In genomic region chr2:60037011-60037551, GRCm38 (mm10) we compare ENCODE assay signal across 8 mouse cellular contexts.
DNase-seq lines count a peak whose midpoint lies in the region; ATAC-seq and TF ChIP-seq lines count a peak whose summit lies in the region.

No protein-coding gene starts in this region.

- H3K9ac ChIP-seq in heart, embryonic 11.5 days (ENCODE audit: low read depth, low read length), result peak overlapping the region; percentile 65
- H3K9ac ChIP-seq in liver, adult 2 months (ENCODE audit: low read depth, low read length), result peak overlapping the region; percentile 3
- peak overlapping the region; percentile 65 for H3K9ac ChIP-seq in midbrain, embryonic 16.5 days (ENCODE audit: low read depth, low read length)

- no peak for TF ChIP-seq CTCF in liver, adult 2 months (IDR thresholded peaks at IDR 0.05; ENCODE audit: low read depth, low read length)

- H3K4me1 ChIP-seq in heart, embryonic 11.5 days (ENCODE audit: control insufficient read depth, insufficient read depth, low read length), result peaks cover 6% of the 10 kb centered on the region; the same call in 1 of the 2 replicates
- no peaks in the 10 kb centered on the region; the same call in 1 of the 2 replicates for H3K4me1 ChIP-seq in liver, adult 2 months (ENCODE audit: control insufficient read depth, insufficient read depth, low read length)
- 0 out of 2 replicates have a peak, but pooled peaks cover 2% of the 10 kb centered on the region for H3K4me1 ChIP-seq in midbrain, embryonic 16.5 days (ENCODE audit: control insufficient read depth, insufficient read depth, low read length)

- H3K27ac ChIP-seq in heart, embryonic 11.5 days (ENCODE audit: low read depth, low read length), result peak overlapping the region; percentile 50
- H3K27ac ChIP-seq in liver, adult 2 months (replicated peaks; ENCODE audit: insufficient read depth, low read depth, low read length), result no peak overlapping the region
- peak overlapping the region; percentile 80 for H3K27ac ChIP-seq in midbrain, embryonic 16.5 days (ENCODE audit: low read length)

- no peaks in the 10 kb centered on the region for H3K9me3 ChIP-seq in heart, embryonic 11.5 days (replicated peaks; ENCODE audit: control insufficient read depth, low read length)
- H3K9me3 ChIP-seq in midbrain, embryonic 16.5 days (replicated peaks; ENCODE audit: control insufficient read depth, low read length, poor library complexity, severe bottlenecking), result no peaks in the 10 kb centered on the region

- no peak for TF ChIP-seq POLR2A in liver, adult 2 months (IDR thresholded peaks at IDR 0.05; ENCODE audit: extremely low read depth, insufficient read depth, low read length)

- H3K4me3 ChIP-seq in heart, embryonic 11.5 days (ENCODE audit: low read depth, low read length), result peak overlapping the region; percentile 42
- H3K4me3 ChIP-seq in liver, adult 2 months (ENCODE audit: insufficient read depth, low read depth, low read length), result peak overlapping the region; percentile 51
- H3K4me3 ChIP-seq in midbrain, embryonic 16.5 days (ENCODE audit: low read depth, low read length), result peak overlapping the region; percentile 47

- H3K36me3 ChIP-seq in heart, embryonic 11.5 days (ENCODE audit: control insufficient read depth, insufficient read depth, low read length), result no peaks in the 10 kb centered on the region
- no peaks in the 10 kb centered on the region for H3K36me3 ChIP-seq in liver, adult 2 months (ENCODE audit: control insufficient read depth, insufficient read depth, low read length)
- H3K36me3 ChIP-seq in midbrain, embryonic 16.5 days (ENCODE audit: control insufficient read depth, insufficient read depth, low read length), result no peaks in the 10 kb centered on the region

- H3K27me3 ChIP-seq in heart, embryonic 11.5 days (ENCODE audit: control insufficient read depth, insufficient read depth, low read length), result no peaks in the 10 kb centered on the region
- H3K27me3 ChIP-seq in liver, adult 2 months (ENCODE audit: control insufficient read depth, insufficient read depth, low read length), result no peaks in the 10 kb centered on the region
- no peaks in the 10 kb centered on the region for H3K27me3 ChIP-seq in midbrain, embryonic 16.5 days (ENCODE audit: control insufficient read depth, insufficient read depth, low read depth, low read length)

- H3K79me2 ChIP-seq in liver, adult 2 months (ENCODE audit: control insufficient read depth, insufficient read depth, low read length), result peaks cover 3% of the 10 kb centered on the region; the same call in 1 of the 2 replicates

- no peak for ATAC-seq in heart, embryonic 11.5 days (replicated peaks; ENCODE audit: insufficient number of reproducible peaks, low FRiP score, low TSS enrichment)
- peak; percentile 77; the same call in 1 of the 2 replicates for ATAC-seq in midbrain, embryonic 16.5 days

- H3K4me2 ChIP-seq in heart, embryonic 11.5 days, result peak overlapping the region; percentile 70
- H3K4me2 ChIP-seq in midbrain, embryonic 16.5 days (ENCODE audit: low read length), result peak overlapping the region; percentile 76

- DNase-seq in A20 (ENCODE audit: low read depth, low spot score) (peak; percentile 76), ZHBTc4 (ENCODE audit: low read depth, low spot score) (peak; percentile 36)
- DNase-seq in embryo, embryonic 10.5 days (ENCODE audit: low spot score), result peak; percentile 82
- DNase-seq in kidney, adult 9 months, result peak; percentile 65
- peak; percentile 65 for DNase-seq in liver, adult 2 months (ENCODE audit: extremely low read depth, low read depth, low spot score)
- DNase-seq in testis, postnatal 14 days (ENCODE audit: low spot score), result peak; percentile 24

- WGBS in heart, embryonic 11.5 days (ENCODE audit: insufficient replicate concordance), result 22% methylated on average over 19 of the region's 19 CpGs
- WGBS in liver, adult 2 months, result 6% methylated on average over 19 of the region's 19 CpGs
- WGBS in midbrain, embryonic 16.5 days, result 5% methylated on average over 19 of the region's 19 CpGs

Comparison
In these comparisons a context has a peak if more than half of its experiments do, and no peak if none do; other contexts are left out.
1. DNase-seq: peak in every context shown above with its lines; median percentile 82 in embryo, embryonic 10.5 days; 76 in A20; 65 in kidney, adult 9 months; 65 in liver, adult 2 months; 36 in ZHBTc4; 24 in testis, postnatal 14 days.
2. H3K9ac ChIP-seq: peak in every context shown above with its lines; median percentile 65 in heart, embryonic 11.5 days; 65 in midbrain, embryonic 16.5 days; 3 in liver, adult 2 months.